Mouse (Mus musculus): Measurements from ENCODE around the gene Matn4. TPM values are rescaled to one million over a fixed set of nuclear protein-coding genes. Genes with fewer than 3 reads are reported as not detected.
"Not testable (repeated sequence)": the region's sequence is repeated elsewhere in the genome, so short reads cannot be mapped to it uniquely, and the experiment has no call there.

Matn4 gene
- total RNA-seq, 2 experiments from 2014 or later, result not detected

- peak; percentile 72 for ATAC-seq (ENCODE audit: poor library complexity, severe bottlenecking)
These were observed 31.8 kb downstream of the Matn4 start for GRCm38 (mm10) chr2:164373187-164373586.

GRCm38 (mm10) chr2:164372408-164373053 is 32.4 kb downstream of the Matn4 start:
- peak; percentile 90 for ATAC-seq (ENCODE audit: poor library complexity, severe bottlenecking)

- ATAC-seq (ENCODE audit: poor library complexity, severe bottlenecking), result no peak
These were observed 33.6 kb downstream of the Matn4 start for GRCm38 (mm10) chr2:164371371-164371770.

- no peak for ATAC-seq (ENCODE audit: poor library complexity, severe bottlenecking)
These were observed 36.3 kb downstream of the Matn4 start for GRCm38 (mm10) chr2:164368620-164369105.

GRCm38 (mm10) chr2:164366947-164367346 is 38.0 kb downstream of the Matn4 start:
- no peak for ATAC-seq (ENCODE audit: poor library complexity, severe bottlenecking)

GRCm38 (mm10) chr2:164360974-164361657 is 43.8 kb downstream of the Matn4 start:
- peak; percentile 38; the same call in 1 of the 2 replicates for ATAC-seq (ENCODE audit: poor library complexity, severe bottlenecking)

- ATAC-seq (ENCODE audit: poor library complexity, severe bottlenecking), result peak; percentile 53
These were observed 45.3 kb downstream of the Matn4 start for GRCm38 (mm10) chr2:164359668-164360067.

- no peak for ATAC-seq (ENCODE audit: poor library complexity, severe bottlenecking)
These were observed 45.9 kb downstream of the Matn4 start for GRCm38 (mm10) chr2:164359031-164359430.

- ATAC-seq (ENCODE audit: poor library complexity, severe bottlenecking), result no peak
These were observed 46.6 kb downstream of the Matn4 start for GRCm38 (mm10) chr2:164358373-164358772.

- ATAC-seq (ENCODE audit: poor library complexity, severe bottlenecking), result peak; percentile 86
These were observed 48.6 kb downstream of the Matn4 start for GRCm38 (mm10) chr2:164356177-164356967.

- ATAC-seq (ENCODE audit: poor library complexity, severe bottlenecking), result no peak
These were observed 51.6 kb downstream of the Matn4 start for GRCm38 (mm10) chr2:164353356-164353755.

- no peak for ATAC-seq (ENCODE audit: poor library complexity, severe bottlenecking)
These were observed 52.3 kb downstream of the Matn4 start for GRCm38 (mm10) chr2:164352697-164353096.

- ATAC-seq (ENCODE audit: poor library complexity, severe bottlenecking), result peak; percentile 81
These were observed 56.0 kb downstream of the Matn4 start for GRCm38 (mm10) chr2:164348980-164349379.

- ATAC-seq (ENCODE audit: poor library complexity, severe bottlenecking), result not testable (repeated sequence)
These were observed 57.3 kb downstream of the Matn4 start for GRCm38 (mm10) chr2:164347697-164348096.

GRCm38 (mm10) chr2:164343732-164344131 is 61.2 kb downstream of the Matn4 start:
- ATAC-seq (ENCODE audit: poor library complexity, severe bottlenecking), result not testable (repeated sequence)

Other genes starting within 250 kb of the Matn4 start
- not detected in 2 replicates for gene Kcns1, start 234.0 kb downstream of the Matn4 start, total RNA-seq (2015)
- not detected in 2 replicates for gene Kcns1, start 234.0 kb downstream of the Matn4 start, total RNA-seq (2017)
- gene Wfdc5, start 222.4 kb downstream of the Matn4 start, total RNA-seq (2015), result not detected in 2 replicates
- not detected in 2 replicates for gene Wfdc5, start 222.4 kb downstream of the Matn4 start, total RNA-seq (2017)
- gene Wfdc12, start 214.6 kb downstream of the Matn4 start, total RNA-seq (2015), result not detected in 2 replicates
- not detected in 2 replicates for gene Wfdc12, start 214.6 kb downstream of the Matn4 start, total RNA-seq (2017)
- gene Wfdc15a, start 205.0 kb downstream of the Matn4 start, total RNA-seq (2015), result not detected in 2 replicates
- not detected in 2 replicates for gene Wfdc15a, start 205.0 kb downstream of the Matn4 start, total RNA-seq (2017)
- gene Wfdc15b, start 183.5 kb downstream of the Matn4 start, total RNA-seq (2015), result not detected in 2 replicates
- gene Wfdc15b, start 183.5 kb downstream of the Matn4 start, total RNA-seq (2017), result not detected in 2 replicates
- gene Svs2, start 166.7 kb downstream of the Matn4 start, total RNA-seq (2015), result not detected in 2 replicates
- gene Svs2, start 166.7 kb downstream of the Matn4 start, total RNA-seq (2017), result not detected in 2 replicates
- not detected in 2 replicates for gene Svs3b, start 148.5 kb downstream of the Matn4 start, total RNA-seq (2015)
- not detected in 2 replicates for gene Svs3b, start 148.5 kb downstream of the Matn4 start, total RNA-seq (2017)
- not detected in 2 replicates for gene Svs4, start 126.7 kb downstream of the Matn4 start, total RNA-seq (2015)
- not detected in 2 replicates for gene Svs4, start 126.7 kb downstream of the Matn4 start, total RNA-seq (2017)
- not detected in 2 replicates for gene Svs3a, start 115.9 kb downstream of the Matn4 start, total RNA-seq (2015)
- gene Svs3a, start 115.9 kb downstream of the Matn4 start, total RNA-seq (2017), result not detected in 2 replicates
- gene Svs6, start 88.4 kb downstream of the Matn4 start, total RNA-seq (2015), result not detected in 2 replicates
- not detected in 2 replicates for gene Svs6, start 88.4 kb downstream of the Matn4 start, total RNA-seq (2017)
- gene Svs5, start 72.4 kb downstream of the Matn4 start, total RNA-seq (2015), result not detected in 2 replicates
- gene Svs5, start 72.4 kb downstream of the Matn4 start, total RNA-seq (2017), result not detected in 2 replicates
- gene Slpi, start 16.1 kb downstream of the Matn4 start, total RNA-seq (2015), result 454 and 463 TPM in 2 replicates
- 81.4 and 109 TPM in 2 replicates for gene Slpi, start 16.1 kb downstream of the Matn4 start, total RNA-seq (2017)
- gene Rbpjl, start 2.0 kb downstream of the Matn4 start, total RNA-seq (2015), result not detected in 2 replicates
- gene Rbpjl, start 2.0 kb downstream of the Matn4 start, total RNA-seq (2017), result not detected in 2 replicates
- 0.76 and 0.82 TPM in 2 replicates for gene Sdc4, start 38.7 kb upstream of the Matn4 start, total RNA-seq (2015)
- 0.49 and 0.88 TPM in 2 replicates for gene Sdc4, start 38.7 kb upstream of the Matn4 start, total RNA-seq (2017)
- 50.9 and 52.3 TPM in 2 replicates for gene Sys1, start 51.8 kb upstream of the Matn4 start, total RNA-seq (2015)
- 14.9 and 20.2 TPM in 2 replicates for gene Sys1, start 51.8 kb upstream of the Matn4 start, total RNA-seq (2017)
- gene Gm20458, start 55.8 kb upstream of the Matn4 start, total RNA-seq (2015), result not detected in 2 replicates
- not detected in 2 replicates for gene Gm20458, start 55.8 kb upstream of the Matn4 start, total RNA-seq (2017)
- gene Trp53tg5, start 68.6 kb upstream of the Matn4 start, total RNA-seq (2015), result not detected in 2 replicates
- not detected in 2 replicates for gene Trp53tg5, start 68.6 kb upstream of the Matn4 start, total RNA-seq (2017)
- gene Dbndd2, start 80.9 kb upstream of the Matn4 start, total RNA-seq (2015), result 3.2 and 7.9 TPM in 2 replicates
- 1.4 and 2.0 TPM in 2 replicates for gene Dbndd2, start 80.9 kb upstream of the Matn4 start, total RNA-seq (2017)
- gene Pigt, start 92.4 kb upstream of the Matn4 start, total RNA-seq (2015), result 69.0 and 70.8 TPM in 2 replicates
- gene Pigt, start 92.4 kb upstream of the Matn4 start, total RNA-seq (2017), result 30.8 and 43.0 TPM in 2 replicates
- gene Wfdc2, start 157.3 kb upstream of the Matn4 start, total RNA-seq (2015), result not detected in 2 replicates
- not detected in 2 replicates for gene Wfdc2, start 157.3 kb upstream of the Matn4 start, total RNA-seq (2017)
- gene Spint3, start 168.3 kb upstream of the Matn4 start, total RNA-seq (2015), result not detected in 2 replicates
- gene Spint3, start 168.3 kb upstream of the Matn4 start, total RNA-seq (2017), result not detected in 2 replicates
- not detected in 2 replicates for gene Wfdc6a, start 180.3 kb upstream of the Matn4 start, total RNA-seq (2015)
- not detected in 2 replicates for gene Wfdc6a, start 180.3 kb upstream of the Matn4 start, total RNA-seq (2017)
- gene Eppin, start 188.4 kb upstream of the Matn4 start, total RNA-seq (2015), result not detected in 2 replicates
- not detected in 2 replicates for gene Eppin, start 188.4 kb upstream of the Matn4 start, total RNA-seq (2017)
- not detected in 2 replicates for gene Wfdc6b, start 208.4 kb upstream of the Matn4 start, total RNA-seq (2015)
- gene Wfdc6b, start 208.4 kb upstream of the Matn4 start, total RNA-seq (2017), result not detected in 2 replicates
- gene Wfdc8, start 208.5 kb upstream of the Matn4 start, total RNA-seq (2015), result not detected in 2 replicates
- gene Wfdc8, start 208.5 kb upstream of the Matn4 start, total RNA-seq (2017), result not detected in 2 replicates
- gene Wfdc16, start 233.6 kb upstream of the Matn4 start, total RNA-seq (2015), result not detected in 2 replicates
- gene Wfdc16, start 233.6 kb upstream of the Matn4 start, total RNA-seq (2017), result not detected in 2 replicates

Measured in megakaryocyte, adult 5-6 weeks (primary cell).